Mouse (Mus musculus): ENCODE measurements around the gene Otulinl.

DNA sequence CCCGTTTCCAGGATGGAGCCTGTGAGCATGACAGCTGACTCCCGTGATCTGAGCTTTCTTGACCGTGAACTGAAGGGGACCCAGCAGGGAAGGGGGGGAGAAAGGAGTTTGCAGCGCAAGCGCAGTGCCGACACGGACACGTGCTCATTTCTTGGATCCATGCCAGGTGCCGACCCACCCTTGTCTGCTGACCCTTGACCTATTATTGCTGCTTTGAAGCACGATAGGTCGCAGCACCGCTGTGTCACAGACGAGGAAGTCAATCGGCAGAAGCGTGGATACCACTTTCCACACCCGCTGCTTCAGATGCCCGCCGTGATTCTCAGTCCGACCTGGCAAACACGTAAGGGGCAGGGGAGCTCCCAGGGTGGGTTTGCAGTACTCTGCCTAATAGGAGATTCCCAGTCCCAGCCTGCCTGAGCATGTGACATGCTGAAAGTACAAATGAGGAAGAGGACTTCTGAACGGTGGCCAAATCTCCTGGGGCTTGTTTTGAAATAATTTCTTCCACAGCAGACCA is 15.9 kb downstream of the Otulinl start:
- TF ChIP-seq POLR2A (IDR thresholded peaks at IDR 0.05; ENCODE audit: control insufficient read depth, low read depth, low read length) (no peak), CTCF (IDR thresholded peaks at IDR 0.05; ENCODE audit: control insufficient read depth, insufficient read depth, insufficient replicate concordance, low read depth, low read length) (no peak)
